Mouse (Mus musculus): ENCODE data around the gene Lamb3. TPM values are rescaled to one million over a fixed set of nuclear protein-coding genes. Genes with fewer than 3 reads are reported as not detected.

Lamb3 gene
- total RNA-seq, 2 experiments from 2014 or later: 10.2 to 13.0 TPM

- DNase-seq: no peak
- intact Hi-C loops (cut with DNase I): no loop called here
These were observed 95.6 kb downstream of the Lamb3 start for GRCm38 (mm10) chr1:193303096-193303495.

GRCm38 (mm10) chr1:193305386-193305785 lies 97.9 kb downstream of the Lamb3 start:
- no peak for DNase-seq
- intact Hi-C loops (cut with DNase I): no loop called here

DNA sequence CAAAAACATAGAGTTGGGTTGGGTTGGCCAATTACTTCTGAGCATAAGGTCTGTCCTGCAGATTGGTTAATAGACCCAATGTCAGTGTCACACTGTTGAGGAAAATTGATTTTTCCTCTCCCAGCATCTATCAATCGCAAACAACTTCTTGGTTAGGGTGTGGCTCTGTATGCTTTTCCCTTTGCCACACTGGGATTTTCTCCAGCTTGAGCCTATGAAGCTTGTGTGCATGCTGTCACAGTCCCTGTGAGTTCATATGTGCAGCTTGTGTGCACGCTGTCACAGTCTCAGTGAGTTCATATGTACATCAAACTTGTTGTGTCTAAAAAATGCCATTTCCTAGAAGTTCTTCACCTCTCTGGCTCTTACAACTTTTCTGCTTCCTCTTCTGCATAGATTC lies 99.3 kb downstream of the Lamb3 start:
- no peak for DNase-seq
- intact Hi-C loops (cut with DNase I): no loop called here

GRCm38 (mm10) chr1:193309785-193310518 lies 102.5 kb downstream of the Lamb3 start:
- no peak for DNase-seq
- intact Hi-C loops (cut with DNase I): no loop called here

DNA sequence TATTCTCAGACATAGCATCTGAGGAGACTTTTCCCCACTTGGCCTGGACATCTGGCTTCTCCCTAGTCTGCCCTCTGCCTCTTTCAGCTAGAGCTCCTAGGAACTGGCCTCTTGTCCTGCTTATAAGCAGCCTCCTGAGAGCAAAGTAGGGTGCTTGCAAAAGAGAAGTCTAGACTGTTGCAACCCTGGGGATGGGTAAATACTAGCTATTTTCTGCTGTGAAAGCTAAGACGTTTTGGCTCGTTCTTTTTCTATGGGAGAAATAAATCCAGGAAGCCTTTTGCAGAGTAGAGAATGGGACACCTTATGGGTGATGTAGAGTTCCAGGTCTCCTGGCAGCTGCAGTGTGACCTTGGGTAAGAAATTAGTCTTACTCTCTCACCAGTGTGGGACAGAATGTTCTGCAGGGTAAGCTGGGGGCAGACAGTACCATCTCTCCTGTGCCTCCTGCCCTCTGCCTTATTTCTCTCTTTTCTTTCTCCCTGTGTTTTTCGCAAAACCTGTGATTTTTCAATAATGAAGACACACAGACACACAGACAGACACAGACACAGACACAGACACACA lies 103.1 kb downstream of the Lamb3 start:
- intact Hi-C loops (cut with DNase I): no loop called here
- no peak for DNase-seq

DNA sequence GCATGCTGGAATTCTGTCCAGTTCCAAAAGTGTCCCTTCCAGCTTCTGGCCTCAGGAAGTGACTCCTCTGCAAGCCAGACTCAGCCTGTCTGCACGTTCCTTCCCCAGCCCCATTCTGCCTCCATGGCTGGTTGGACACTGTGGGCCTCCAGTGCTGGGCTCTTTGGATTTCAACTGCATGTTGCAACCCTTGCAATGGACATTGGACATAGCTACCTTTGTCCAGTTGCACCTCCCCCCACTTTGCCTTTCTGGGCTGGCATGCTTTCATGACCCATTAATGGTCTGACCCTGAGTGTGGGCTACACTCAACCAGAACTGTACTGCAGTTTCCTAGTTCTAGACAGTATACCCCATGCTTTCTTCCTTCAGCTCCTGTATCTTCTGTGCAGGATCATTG lies 104.1 kb downstream of the Lamb3 start:
- DNase-seq: no peak
- intact Hi-C loops (cut with DNase I): no loop called here

GRCm38 (mm10) chr1:193315705-193316357 lies 108.3 kb downstream of the Lamb3 start:
- peak; percentile 83 to 87 for DNase-seq
- intact Hi-C loops (cut with DNase I): loop anchor here (1.0 to 2.0 kb wide), 2 partner anchors 17 to 43 kb away; partner anchors contain the start of gene G0s2

DNA sequence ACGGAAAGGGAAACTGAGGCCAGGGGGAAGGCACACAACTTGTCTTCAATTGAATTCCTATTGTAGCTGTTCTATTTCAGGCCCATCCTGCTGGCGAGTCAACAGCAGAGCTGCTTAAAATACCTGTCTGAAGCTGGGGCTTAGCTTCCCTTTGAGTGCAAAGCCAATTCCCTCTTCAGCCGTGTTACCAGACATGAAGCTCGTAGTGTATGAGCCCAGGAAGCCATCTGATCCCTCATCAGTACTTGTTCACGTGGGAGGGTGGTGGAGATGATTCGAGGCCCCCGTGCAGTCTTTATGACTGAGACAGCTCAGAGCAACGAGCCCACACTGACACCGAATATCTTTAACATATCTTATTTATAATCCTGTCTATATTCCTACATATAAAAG lies 108.9 kb downstream of the Lamb3 start:
- no peak for DNase-seq

GRCm38 (mm10) chr1:193317159-193317559 lies 109.7 kb downstream of the Lamb3 start:
- DNase-seq: peak; percentile 73 to 80
- intact Hi-C loops (cut with DNase I): loop anchor here (2.0 kb wide), 1 partner anchor 16 kb away; no protein-coding TSS in a partner anchor

More for the DNA sequence above, 108.9 kb downstream of the Lamb3 start:
- intact Hi-C loops (cut with DNase I): loop anchor here (1.0 to 2.0 kb wide), 2 partner anchors 16 to 43 kb away; partner anchors contain the start of gene G0s2

- no peak for DNase-seq
- intact Hi-C loops (cut with DNase I): loop anchor here (5.0 kb wide), 1 partner anchor 187 kb away; the partner anchor contains the start of gene Diexf
These were observed 112.2 kb downstream of the Lamb3 start for GRCm38 (mm10) chr1:193319721-193320120.

DNA sequence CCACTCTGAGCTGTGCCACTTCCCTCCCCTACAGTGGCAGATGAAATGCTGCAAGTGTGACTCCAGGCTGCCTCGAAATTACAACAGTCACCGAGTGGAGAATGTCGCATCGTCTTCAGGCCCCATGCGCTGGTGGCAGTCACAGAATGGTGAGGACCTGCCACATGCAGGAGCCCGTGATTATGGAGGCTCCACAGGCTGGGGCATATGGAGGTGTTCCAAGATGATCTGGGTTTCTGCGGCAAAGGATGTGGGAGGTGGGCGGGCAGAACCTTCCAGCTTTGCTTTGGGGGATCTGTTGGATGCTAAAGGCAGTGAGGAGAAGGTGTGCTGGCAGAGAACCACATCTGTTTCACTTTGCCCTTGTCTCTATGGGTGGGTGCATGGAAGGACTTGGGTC lies 112.9 kb downstream of the Lamb3 start:
- DNase-seq: no peak
- intact Hi-C loops (cut with DNase I): loop anchor here (5.0 kb wide), 1 partner anchor 188 kb away; the partner anchor contains the start of gene Diexf

GRCm38 (mm10) chr1:193323686-193324085 lies 116.2 kb downstream of the Lamb3 start:
- DNase-seq: no peak
- intact Hi-C loops (cut with DNase I): loop anchor here (1.0 to 5.0 kb wide), 3 partner anchors 68 to 191 kb away; partner anchors contain the start of gene Diexf

DNA sequence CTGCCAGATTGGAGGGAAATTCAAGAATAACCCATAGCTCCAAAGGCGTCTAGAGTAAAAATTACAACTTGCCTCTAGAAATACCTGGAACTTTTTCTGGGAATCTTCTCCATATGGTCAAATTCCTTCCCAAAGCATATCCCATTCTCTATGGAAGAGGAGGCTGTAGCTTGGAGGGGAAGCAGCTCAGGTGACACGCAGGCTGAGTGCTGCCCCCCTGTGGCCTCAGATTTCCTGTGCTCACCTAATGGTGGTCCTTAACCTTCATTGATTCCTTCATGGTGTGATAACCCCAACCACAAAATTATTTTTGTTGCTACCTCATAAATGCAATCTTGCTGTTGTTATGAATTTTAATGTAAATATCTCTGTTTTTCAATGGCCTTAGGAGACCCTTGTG lies 116.7 kb downstream of the Lamb3 start:
- intact Hi-C loops (cut with DNase I): loop anchor here (1.0 to 5.0 kb wide), 3 partner anchors 69 to 192 kb away; partner anchors contain the start of gene Diexf
- DNase-seq: peak in 1 of 2 experiments; percentile 58

DNA sequence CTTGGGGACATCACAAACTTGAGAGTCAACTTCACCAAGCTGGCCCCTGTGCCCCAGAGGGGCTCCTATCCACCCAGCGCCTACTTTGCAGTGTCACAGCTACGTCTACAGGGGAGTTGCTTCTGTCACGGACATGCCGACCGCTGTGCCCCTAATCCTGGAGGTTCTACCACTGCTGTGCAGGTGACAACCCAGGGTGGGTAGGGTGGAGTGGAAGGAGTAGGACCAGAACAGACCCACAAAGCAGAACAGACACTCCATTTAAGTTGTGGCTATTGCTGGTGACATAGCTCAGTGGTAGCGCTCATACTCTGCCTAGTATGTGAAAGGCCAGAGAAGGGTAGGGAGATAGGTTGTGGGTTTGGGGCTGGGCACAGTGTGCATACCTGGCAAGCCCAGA lies 118.4 kb downstream of the Lamb3 start:
- no peak for DNase-seq
- intact Hi-C loops (cut with DNase I): no loop called here

- intact Hi-C loops (cut with DNase I): no loop called here
- DNase-seq: no peak
These were observed 119.1 kb downstream of the Lamb3 start for GRCm38 (mm10) chr1:193326456-193327145.

- intact Hi-C loops (cut with DNase I): no loop called here
- no peak for DNase-seq
These were observed 119.7 kb downstream of the Lamb3 start for GRCm38 (mm10) chr1:193327216-193327615.

GRCm38 (mm10) chr1:193327686-193328085 lies 120.2 kb downstream of the Lamb3 start:
- intact Hi-C loops (cut with DNase I): no loop called here
- no peak for DNase-seq

- DNase-seq: no peak
These were observed 122.1 kb downstream of the Lamb3 start for GRCm38 (mm10) chr1:193329557-193329956.

GRCm38 (mm10) chr1:193330172-193330571 lies 122.7 kb downstream of the Lamb3 start:
- DNase-seq: peak; percentile 72 to 73
- intact Hi-C loops (cut with DNase I): loop anchor here (1.0 kb wide), 2 partner anchors 33 to 46 kb away; no protein-coding TSS in a partner anchor

More at GRCm38 (mm10) chr1:193329557-193329956, 122.1 kb downstream of the Lamb3 start:
- intact Hi-C loops (cut with DNase I): no loop called here

DNA sequence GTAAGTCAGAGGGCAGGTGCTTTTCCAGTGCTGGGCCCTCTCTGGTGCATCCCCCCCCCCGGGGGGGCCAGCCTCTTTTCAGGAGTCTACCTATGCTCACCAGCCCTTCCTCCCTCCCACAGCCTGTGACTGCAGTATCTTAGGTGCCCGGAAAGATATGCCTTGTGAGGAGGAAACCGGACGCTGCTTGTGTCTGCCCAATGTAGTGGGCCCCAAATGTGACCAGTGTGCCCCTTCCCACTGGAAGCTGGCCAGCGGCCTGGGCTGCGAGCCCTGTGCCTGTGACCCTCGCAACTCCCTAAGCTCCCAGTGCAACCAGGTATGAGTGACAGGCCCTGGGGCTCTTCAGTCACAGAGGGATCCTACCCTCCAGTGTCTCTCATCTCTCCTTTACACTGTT lies 123.1 kb downstream of the Lamb3 start:
- intact Hi-C loops (cut with DNase I): loop anchor here (1.0 kb wide), 2 partner anchors 33 to 46 kb away; no protein-coding TSS in a partner anchor
- DNase-seq: no peak

Measured in heart, postnatal 36 days (tissue).